Mouse (Mus musculus): ENCODE measurements around the gene Appl2.

GRCm38 (mm10) chr10:83632806-83633374 lies 15.6 kb downstream of the Appl2 start:
- TF ChIP-seq CTCF (IDR thresholded peaks at IDR 0.05; ENCODE audit: control insufficient read depth, insufficient read depth, insufficient replicate concordance, low read depth, low read length) (no peak), POLR2A (IDR thresholded peaks at IDR 0.05; ENCODE audit: control insufficient read depth, low read depth, low read length) (no peak)

Measured in testis, adult 2 months (tissue).